Mouse (Mus musculus) granulocyte monocyte progenitor cell, adult 5-6 weeks (primary cell): ENCODE data around the gene Frmpd4. TPM values are rescaled to one million over a fixed set of nuclear protein-coding genes. Genes with fewer than 3 reads are reported as not detected.

ENCODE experiments used
- ATAC-seq: replicated peaks from 2 replicates; pipeline ENCODE4 v1.8.0; 2016; ENCODE audit warnings: mild to moderate bottlenecking, moderate TSS enrichment, inconsistent platforms; ENCODE audit not compliant: poor library complexity, severe bottlenecking
- total RNA-seq, 2 experiments: library from RNA; stranded (forward) in 1 of 2; stranded (reverse) in 1 of 2; fragments of 200-712, 200-1000 nt in 1 of 2; fragments of >200 nt in 1 of 2; fragmentation: Nextera tagmentation in 1 of 2; gene quantifications; 2 replicates each; pipeline ENCODE4 v1.2.3; 2014 to 2017

Frmpd4 gene
- total RNA-seq, 2 experiments from 2014 or later: not detected

DNA sequence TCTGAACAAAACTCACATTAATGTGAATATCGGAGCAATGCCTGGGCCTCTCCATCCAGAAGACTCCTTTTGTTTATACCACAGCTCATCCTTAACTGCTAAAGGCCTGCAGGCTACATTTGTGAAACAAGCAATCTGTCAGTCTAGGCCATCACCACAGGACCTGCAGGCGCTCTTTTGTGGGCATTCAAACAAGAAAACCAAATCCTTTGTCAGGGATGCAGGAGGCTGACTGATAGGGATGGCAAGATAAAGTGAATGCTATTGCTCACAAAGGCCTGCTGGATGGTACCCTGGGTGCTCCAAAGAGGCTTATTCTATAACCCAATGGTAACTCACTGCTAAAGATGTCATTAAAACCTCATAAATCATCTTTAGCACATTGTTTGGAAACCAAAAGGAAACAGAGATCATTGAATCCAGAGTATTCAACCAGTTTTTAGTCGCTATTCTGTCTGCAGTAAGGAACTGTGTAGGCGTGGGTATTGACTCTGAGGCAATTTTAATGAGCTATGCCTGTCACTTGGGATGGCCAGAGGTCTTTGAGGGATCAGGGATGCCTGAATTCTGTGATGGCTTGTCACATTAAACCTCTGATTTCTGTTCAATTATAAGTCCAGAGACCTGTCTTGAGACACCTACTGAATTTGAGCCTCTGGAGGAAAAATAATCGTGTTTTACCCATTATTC is 922.1 kb downstream of the Frmpd4 start:
- ATAC-seq: no peak

DNA sequence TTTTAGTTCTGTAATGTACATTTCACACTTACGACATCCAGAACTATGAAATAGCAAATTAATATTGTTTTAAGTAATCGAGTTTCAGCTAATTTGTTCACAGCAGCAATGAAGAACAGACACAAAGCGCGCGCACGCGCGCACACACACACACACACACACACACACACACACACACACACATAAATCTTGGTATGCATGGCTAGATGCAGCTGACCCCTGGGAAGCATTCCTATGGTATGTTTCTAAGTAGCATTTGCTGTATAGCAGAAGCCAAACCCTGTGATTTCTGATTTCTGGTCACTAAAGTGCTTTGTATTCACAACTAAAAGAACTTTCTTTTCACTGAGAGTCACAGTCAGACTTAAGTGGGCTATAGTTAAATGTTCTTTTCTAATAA is 922.8 kb downstream of the Frmpd4 start:
- ATAC-seq: no peak

DNA sequence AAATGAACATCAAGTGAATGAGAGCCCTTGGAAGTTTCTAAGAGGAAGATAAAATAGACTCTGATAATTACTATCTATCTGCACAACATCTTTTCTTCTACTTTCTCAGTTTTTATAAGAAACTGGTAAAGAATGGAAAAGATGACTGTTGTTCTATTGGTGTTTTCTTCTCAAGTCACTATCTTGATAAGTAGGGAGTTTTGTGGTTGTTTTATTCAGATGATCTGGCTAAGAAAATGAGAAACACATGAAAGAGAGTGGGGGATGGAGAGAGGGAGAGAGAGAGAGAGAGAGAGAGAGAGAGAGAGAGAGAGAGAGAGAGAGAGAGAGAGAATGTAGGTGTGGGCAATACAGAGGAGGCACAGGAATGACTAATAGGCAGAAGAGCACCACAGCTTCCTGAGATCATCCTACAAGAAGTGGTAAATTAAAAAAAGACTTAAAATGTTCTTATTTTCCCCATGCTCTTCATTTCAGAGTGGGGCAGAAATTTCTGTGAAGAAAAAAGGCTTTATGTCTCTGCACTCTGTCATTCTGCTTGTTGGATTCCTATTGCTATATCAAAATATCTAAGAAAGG is 979.3 kb downstream of the Frmpd4 start:
- no peak for ATAC-seq

DNA sequence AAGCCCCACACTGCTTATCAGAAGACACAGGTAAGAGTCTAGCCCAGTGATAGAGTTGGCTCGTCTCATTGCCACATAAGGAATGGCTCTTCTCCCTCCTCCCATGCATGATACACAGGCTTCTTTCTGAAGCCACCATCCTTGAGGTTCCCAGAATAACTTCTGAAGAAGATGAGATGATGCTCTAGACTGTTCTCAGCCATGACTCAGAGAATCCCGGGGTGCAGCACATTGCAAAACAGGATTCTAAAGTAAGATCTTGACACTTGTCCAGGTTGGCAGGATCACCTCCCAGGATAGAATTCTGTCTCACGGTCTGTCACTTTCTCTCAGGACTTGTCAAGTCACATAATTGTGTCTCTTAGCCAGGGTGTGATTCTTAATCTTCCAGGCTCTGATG is 1024.2 kb downstream of the Frmpd4 start:
- no peak for ATAC-seq

DNA sequence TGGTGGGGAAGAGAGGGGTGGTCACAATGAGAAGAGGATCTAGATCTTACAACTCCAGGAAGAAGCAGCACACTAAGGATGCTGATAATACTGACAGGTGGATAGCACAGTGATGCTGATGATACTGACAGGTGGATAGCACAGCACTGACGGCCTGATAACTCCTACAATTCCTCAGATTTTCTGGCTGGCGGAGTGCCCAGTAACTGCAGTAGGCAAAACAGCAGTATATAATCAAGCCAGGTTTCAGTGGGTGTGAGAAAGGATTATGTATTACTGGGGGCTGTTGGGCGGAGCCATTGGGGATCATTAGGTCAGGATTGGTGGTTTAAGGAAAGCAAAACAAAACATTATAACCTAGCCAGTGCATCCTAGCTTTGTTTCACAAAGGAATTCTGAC is 1053.9 kb downstream of the Frmpd4 start:
- ATAC-seq: no peak

DNA sequence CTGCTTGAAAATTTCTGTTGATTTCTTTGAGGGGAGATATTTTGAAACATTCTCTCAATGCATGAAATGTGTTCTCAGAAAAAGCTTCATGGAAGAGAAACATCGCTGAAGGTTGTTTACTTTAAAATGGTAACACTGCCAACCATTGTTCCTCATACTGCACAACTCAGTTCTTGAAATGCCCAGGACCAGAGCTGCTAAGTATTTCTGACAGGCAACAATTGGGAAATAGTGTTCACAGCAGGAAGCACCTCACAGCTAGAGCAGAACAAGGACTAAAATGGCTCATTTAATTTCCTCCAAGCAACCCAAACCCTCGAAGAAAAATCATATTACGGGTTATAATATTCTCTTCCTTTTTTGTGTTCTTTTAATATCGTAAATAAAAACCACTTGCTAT is 1054.5 kb downstream of the Frmpd4 start:
- ATAC-seq: peak; percentile 79

DNA sequence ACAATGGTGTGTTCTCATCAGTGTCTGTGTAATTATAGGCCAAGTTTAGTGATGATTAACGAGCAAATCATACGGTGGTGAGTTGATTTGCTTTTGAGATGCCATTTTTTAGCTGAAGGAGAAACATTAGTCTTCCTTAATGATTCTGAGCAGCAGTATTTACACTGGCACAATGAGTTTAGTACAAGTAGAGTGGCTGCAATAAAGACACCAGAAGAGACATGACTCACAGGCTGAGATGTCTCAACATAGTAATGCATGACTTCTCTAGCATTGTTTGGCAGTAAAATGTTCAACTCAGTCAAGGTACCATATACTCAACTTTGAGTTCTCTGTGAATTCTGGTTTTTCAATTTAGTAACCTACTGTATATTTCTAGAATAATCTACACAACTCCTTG is 1058.6 kb downstream of the Frmpd4 start:
- no peak for ATAC-seq

DNA sequence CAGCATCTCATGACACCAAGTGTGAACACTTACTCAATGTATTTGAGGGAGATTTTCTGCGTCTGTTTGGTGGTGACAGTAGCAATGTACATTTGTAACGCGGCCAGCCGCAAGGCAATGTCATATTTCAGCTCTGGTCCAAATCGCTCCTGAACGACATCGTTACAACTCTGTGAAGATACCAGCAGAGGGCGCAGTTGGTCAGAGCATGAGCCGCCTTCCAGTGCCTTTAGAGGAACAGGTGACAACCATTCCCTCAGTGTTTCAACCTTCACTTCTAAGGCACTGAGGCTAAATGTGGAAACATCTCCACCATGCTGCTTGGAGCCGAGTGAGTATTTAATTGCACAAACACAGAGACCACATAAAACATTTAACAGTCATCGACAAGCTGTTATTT is 1079.3 kb downstream of the Frmpd4 start:
- peak; percentile 98 for ATAC-seq

DNA sequence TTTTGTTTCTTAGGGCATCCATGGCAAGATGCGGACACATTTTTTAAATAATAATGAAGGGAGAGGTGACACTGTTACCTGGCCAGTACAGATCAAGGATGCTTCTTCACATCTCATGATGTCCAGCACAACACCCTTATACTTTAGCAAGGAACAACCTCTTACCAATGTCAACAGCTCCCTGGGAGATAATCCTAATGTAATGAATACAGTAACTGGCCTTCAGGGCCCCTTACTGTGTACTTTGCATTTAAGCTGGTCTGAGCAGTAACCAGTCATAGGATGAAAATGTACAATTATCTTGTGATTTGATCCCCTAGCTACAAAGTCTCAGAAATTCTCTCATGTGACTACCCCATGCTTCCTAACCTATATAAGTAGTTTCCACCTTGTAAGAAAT is 1084.8 kb downstream of the Frmpd4 start:
- ATAC-seq: no peak

DNA sequence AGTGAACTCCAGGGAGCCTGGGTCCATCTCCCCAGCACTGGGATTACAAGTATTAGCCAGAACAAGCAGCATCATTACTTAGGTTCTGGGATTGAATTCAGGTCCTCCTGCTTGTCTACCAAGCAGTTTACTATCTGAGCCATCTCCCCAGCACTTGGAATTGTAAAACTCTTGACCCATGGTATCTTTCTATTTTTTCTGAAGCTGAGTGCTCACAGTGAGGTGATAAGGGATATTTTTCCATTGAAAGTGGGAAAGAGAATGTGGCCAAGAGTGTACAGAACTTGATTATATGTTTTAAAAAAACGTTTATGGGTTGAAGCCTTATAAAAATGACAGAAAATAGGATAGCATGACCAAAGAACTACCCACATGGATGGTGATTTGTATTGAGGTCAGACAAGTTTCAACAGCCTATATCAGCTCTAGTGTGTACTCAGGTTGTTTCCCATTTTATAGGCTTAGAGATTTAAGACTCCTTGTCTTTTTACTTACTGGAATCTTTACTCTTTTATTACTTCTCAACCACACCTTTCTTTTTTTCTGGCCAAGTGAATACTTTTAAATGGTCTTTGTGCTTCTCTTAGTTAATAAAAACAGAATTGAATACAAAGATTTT is 1085.3 kb downstream of the Frmpd4 start:
- ATAC-seq: no peak

DNA sequence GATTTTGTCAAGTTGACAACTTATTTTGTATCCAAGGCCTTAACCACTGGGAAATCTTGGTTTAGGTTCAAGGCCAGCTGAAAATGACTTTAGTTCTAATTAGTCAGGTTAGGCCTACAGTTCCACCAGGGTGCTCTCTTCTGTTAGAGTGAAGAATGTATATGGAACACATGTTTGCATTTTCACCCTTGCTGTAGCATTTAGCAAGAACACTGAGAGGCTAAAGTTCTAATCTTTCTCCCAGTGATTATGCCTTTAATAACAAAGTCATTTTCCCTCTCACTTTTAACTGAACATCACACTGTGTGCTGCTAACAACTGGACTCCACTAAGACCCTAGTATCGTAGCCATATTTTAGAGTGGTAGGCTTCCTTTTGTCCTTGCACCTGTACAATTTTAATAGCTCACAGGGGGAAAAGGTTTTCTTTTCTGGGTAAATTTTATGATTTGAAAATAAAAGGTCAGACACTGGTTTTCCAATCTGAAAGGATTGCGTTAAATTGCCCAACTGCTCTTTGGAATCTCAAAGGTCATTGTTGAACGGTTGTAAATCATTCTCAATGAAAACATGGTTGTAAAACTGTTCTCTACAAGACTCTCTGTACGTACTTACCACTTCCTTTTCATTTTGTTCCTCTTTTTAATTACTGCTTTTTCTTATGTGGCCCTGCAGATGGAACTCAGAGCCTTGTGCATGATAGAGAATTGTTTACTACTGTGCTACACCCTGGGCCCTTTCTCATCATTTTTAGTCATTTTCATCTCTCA is 1093.4 kb downstream of the Frmpd4 start:
- ATAC-seq: peak; percentile 92

DNA sequence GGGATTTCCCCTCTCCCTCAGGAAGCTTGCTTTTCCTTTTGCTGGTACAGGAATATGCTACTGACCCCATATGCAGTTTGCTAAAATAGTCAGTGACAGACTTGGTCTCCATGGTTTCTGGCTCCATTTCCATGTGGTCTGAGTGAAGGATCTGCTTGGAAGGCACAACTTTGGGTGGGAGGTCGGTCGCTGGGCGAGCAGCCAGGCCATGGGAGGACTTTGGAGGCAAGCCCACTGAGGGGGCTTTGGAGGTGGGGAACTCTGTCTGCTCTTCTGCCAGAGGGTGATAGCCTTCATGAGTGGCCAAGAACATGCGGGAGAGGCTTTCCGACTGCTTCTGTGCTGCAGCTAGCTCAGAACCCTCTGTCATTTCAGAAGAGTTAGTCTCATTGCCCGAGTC is 1099.4 kb downstream of the Frmpd4 start:
- ATAC-seq: no peak

DNA sequence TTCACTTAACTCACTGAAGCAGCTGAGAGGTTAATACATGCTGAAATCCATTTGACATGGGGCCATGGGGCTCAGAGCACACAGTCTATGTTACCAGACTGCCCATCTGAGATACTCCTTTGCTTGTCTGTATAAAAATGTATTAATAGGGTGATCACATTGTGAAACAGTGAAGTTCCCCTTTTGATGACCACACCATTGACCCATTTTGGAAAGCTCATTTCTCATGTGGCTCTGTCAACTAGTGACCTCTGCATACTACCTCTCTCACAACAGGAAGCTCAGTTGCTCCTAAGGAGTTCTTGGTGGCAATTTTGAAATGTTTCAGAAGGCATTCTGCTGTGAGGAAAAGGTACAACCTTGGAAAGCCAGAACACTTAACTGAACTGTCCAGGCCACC is 1142.1 kb downstream of the Frmpd4 start:
- ATAC-seq: peak; percentile 100

DNA sequence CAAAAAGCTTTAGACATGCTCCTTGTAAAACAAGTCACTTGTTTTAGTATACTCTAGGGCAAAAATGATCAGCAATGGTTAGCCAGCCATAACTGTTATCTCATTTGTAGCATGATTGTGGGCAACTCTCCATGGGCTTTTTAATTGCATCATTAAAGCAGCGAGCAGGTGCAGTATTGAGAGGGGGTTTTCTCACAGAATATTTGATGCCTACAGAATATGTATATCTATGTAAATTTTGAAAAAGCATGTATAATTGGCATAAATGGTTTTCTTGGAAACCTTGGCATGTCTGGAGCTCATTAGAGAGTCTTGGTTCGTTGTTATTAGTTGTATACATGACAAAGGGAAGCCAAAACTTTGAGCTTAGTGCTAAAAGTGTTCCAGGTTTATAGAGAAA is 1143.1 kb downstream of the Frmpd4 start:
- no peak for ATAC-seq

Other genes with a start within 250 kb of the Frmpd4 start
- 46.2 and 59.3 TPM in 2 replicates for gene Msl3, start 96.7 kb upstream of the Frmpd4 start, total RNA-seq (2014; fragmentation: Nextera tagmentation)
- gene Msl3, start 96.7 kb upstream of the Frmpd4 start, total RNA-seq (2017): 77.7 and 126 TPM in 2 replicates
- 3.6 and 6.6 TPM in 2 replicates for gene Arhgap6, start 217.9 kb upstream of the Frmpd4 start, total RNA-seq (2014; fragmentation: Nextera tagmentation)
- gene Arhgap6, start 217.9 kb upstream of the Frmpd4 start, total RNA-seq (2017): 1.6 and 4.3 TPM in 2 replicates